Mouse (Mus musculus) olfactory bulb, adult 2 months (tissue): ENCODE measurements around the gene Rnase11.

Experiments
- CTCF ChIP-seq: fragments of 200-500 bp; IDR thresholded peaks from 2 replicates; pipeline ENCODE4 v1.5.1; 2012; ENCODE audit warnings: low read depth, mild to moderate bottlenecking, low read length, moderate library complexity; ENCODE audit not compliant: insufficient read depth
- POLR2A ChIP-seq: fragments of 200-500 bp; IDR thresholded peaks from 2 replicates; pipeline ENCODE4 v1.6.1; 2012; ENCODE audit warnings: mild to moderate bottlenecking, low read depth, low read length, moderate library complexity; ENCODE audit not compliant: insufficient read depth

GRCm38 (mm10) chr14:51053176-51053575 is 3.2 kb upstream of the Rnase11 start:
- TF ChIP-seq CTCF (no peak), POLR2A (no peak)
